Mouse (Mus musculus): ENCODE data around the gene Olfr930. TPM values are rescaled to one million over a fixed set of nuclear protein-coding genes. Genes with fewer than 3 reads are reported as not detected.

Gene Olfr930
- total RNA-seq (2015; ENCODE audit: low replicate concordance) (not detected in 2 replicates), total RNA-seq (2017; ENCODE audit: low replicate concordance) (not detected in 2 replicates)

- no peak for ATAC-seq (replicated peaks; ENCODE audit: low FRiP score, poor library complexity, severe bottlenecking)
Observed at GRCm38 (mm10) chr9:38929509-38929908, at the start of gene Olfr930. Olfr930 (plus strand) TSS chr9:38929809.

GRCm38 (mm10) chr9:38953401-38954123, 24.0 kb downstream of the Olfr930 start:
- no peak for ATAC-seq (replicated peaks; ENCODE audit: low FRiP score, poor library complexity, severe bottlenecking)

- no peak for ATAC-seq (replicated peaks; ENCODE audit: low FRiP score, poor library complexity, severe bottlenecking)
Observed at GRCm38 (mm10) chr9:38954124-38954416, 24.5 kb downstream of the Olfr930 start.

- no peak for ATAC-seq (replicated peaks; ENCODE audit: low FRiP score, poor library complexity, severe bottlenecking)
Observed at GRCm38 (mm10) chr9:38972013-38972412, 42.4 kb downstream of the Olfr930 start, which contains the start of gene Olfr933. Olfr933 (plus strand) TSS chr9:38972313.

Other genes starting within 250 kb of the Olfr930 start
- gene Olfr919, start 226.1 kb upstream of the Olfr930 start, total RNA-seq (2015; ENCODE audit: low replicate concordance) = not detected in 2 replicates
- not detected in 2 replicates for gene Olfr919, start 226.1 kb upstream of the Olfr930 start, total RNA-seq (2017; ENCODE audit: low replicate concordance)
- 24.4 and 37.2 TPM in 2 replicates for gene Vwa5a, start 211.5 kb upstream of the Olfr930 start, total RNA-seq (2015; ENCODE audit: low replicate concordance)
- gene Vwa5a, start 211.5 kb upstream of the Olfr930 start, total RNA-seq (2017; ENCODE audit: low replicate concordance) = 38.8 and 52.7 TPM in 2 replicates
- gene Olfr920, start 177.5 kb upstream of the Olfr930 start, total RNA-seq (2015; ENCODE audit: low replicate concordance) = not detected in 2 replicates
- gene Olfr920, start 177.5 kb upstream of the Olfr930 start, total RNA-seq (2017; ENCODE audit: low replicate concordance) = 0.28 TPM in 1 of 2 replicates, not detected in the other
- gene Olfr921, start 156.7 kb upstream of the Olfr930 start, total RNA-seq (2015; ENCODE audit: low replicate concordance) = not detected in 2 replicates
- gene Olfr921, start 156.7 kb upstream of the Olfr930 start, total RNA-seq (2017; ENCODE audit: low replicate concordance) = not detected in 2 replicates
- gene Olfr922, start 115.2 kb upstream of the Olfr930 start, total RNA-seq (2015; ENCODE audit: low replicate concordance) = not detected in 2 replicates
- gene Olfr922, start 115.2 kb upstream of the Olfr930 start, total RNA-seq (2017; ENCODE audit: low replicate concordance) = not detected in 2 replicates
- not detected in 2 replicates for gene Olfr923, start 103.3 kb upstream of the Olfr930 start, total RNA-seq (2015; ENCODE audit: low replicate concordance)
- not detected in 2 replicates for gene Olfr923, start 103.3 kb upstream of the Olfr930 start, total RNA-seq (2017; ENCODE audit: low replicate concordance)
- gene Olfr924, start 85.4 kb upstream of the Olfr930 start, total RNA-seq (2015; ENCODE audit: low replicate concordance) = not detected in 2 replicates
- gene Olfr924, start 85.4 kb upstream of the Olfr930 start, total RNA-seq (2017; ENCODE audit: low replicate concordance) = 0.28 TPM in 1 of 2 replicates, not detected in the other
- gene Olfr26, start 74.7 kb upstream of the Olfr930 start, total RNA-seq (2015; ENCODE audit: low replicate concordance) = not detected in 2 replicates
- gene Olfr26, start 74.7 kb upstream of the Olfr930 start, total RNA-seq (2017; ENCODE audit: low replicate concordance) = not detected in 2 replicates
- gene Olfr926, start 52.7 kb upstream of the Olfr930 start, total RNA-seq (2015; ENCODE audit: low replicate concordance) = not detected in 2 replicates
- gene Olfr926, start 52.7 kb upstream of the Olfr930 start, total RNA-seq (2017; ENCODE audit: low replicate concordance) = not detected in 2 replicates
- gene Olfr933, start 42.5 kb downstream of the Olfr930 start, total RNA-seq (2015; ENCODE audit: low replicate concordance) = not detected in 2 replicates
- 1.1 TPM in 1 of 2 replicates, not detected in the other for gene Olfr933, start 42.5 kb downstream of the Olfr930 start, total RNA-seq (2017; ENCODE audit: low replicate concordance)
- not detected in 2 replicates for gene Olfr934, start 58.5 kb downstream of the Olfr930 start, total RNA-seq (2015; ENCODE audit: low replicate concordance)
- gene Olfr934, start 58.5 kb downstream of the Olfr930 start, total RNA-seq (2017; ENCODE audit: low replicate concordance) = 0.70 TPM in 1 of 2 replicates, not detected in the other
- gene Olfr935, start 69.9 kb downstream of the Olfr930 start, total RNA-seq (2015; ENCODE audit: low replicate concordance) = not detected in 2 replicates
- gene Olfr935, start 69.9 kb downstream of the Olfr930 start, total RNA-seq (2017; ENCODE audit: low replicate concordance) = not detected in 2 replicates
- gene Olfr146, start 93.6 kb downstream of the Olfr930 start, total RNA-seq (2015; ENCODE audit: low replicate concordance) = not detected in 2 replicates
- not detected in 2 replicates for gene Olfr146, start 93.6 kb downstream of the Olfr930 start, total RNA-seq (2017; ENCODE audit: low replicate concordance)
- not detected in 2 replicates for gene Olfr937, start 135.1 kb downstream of the Olfr930 start, total RNA-seq (2015; ENCODE audit: low replicate concordance)
- not detected in 2 replicates for gene Olfr937, start 135.1 kb downstream of the Olfr930 start, total RNA-seq (2017; ENCODE audit: low replicate concordance)
- gene Olfr938, start 149.1 kb downstream of the Olfr930 start, total RNA-seq (2015; ENCODE audit: low replicate concordance) = not detected in 2 replicates
- gene Olfr938, start 149.1 kb downstream of the Olfr930 start, total RNA-seq (2017; ENCODE audit: low replicate concordance) = not detected in 2 replicates
- not detected in 2 replicates for gene Olfr27, start 198.3 kb downstream of the Olfr930 start, total RNA-seq (2015; ENCODE audit: low replicate concordance)
- not detected in 2 replicates for gene Olfr27, start 198.3 kb downstream of the Olfr930 start, total RNA-seq (2017; ENCODE audit: low replicate concordance)
- gene Olfr943, start 236.5 kb downstream of the Olfr930 start, total RNA-seq (2015; ENCODE audit: low replicate concordance) = not detected in 2 replicates
- under 0.01 TPM in 1 of 2 replicates, not detected in the other for gene Olfr943, start 236.5 kb downstream of the Olfr930 start, total RNA-seq (2017; ENCODE audit: low replicate concordance)